Mouse (Mus musculus) midbrain, embryonic 12.5 days (tissue): ENCODE measurements at regions not wholly inside any gene's neighbourhood (a gene's known extent, or its start where the extent isn't known, plus 50 kb on each side); places are given as distances from the start of the nearest gene placed in this dataset.
A peak's percentile ranks its signal among the peaks of the same experiment; 100 is the strongest.

Experiments
- ATAC-seq: fragments of 200-750 bp; cut with Nextera tagmentation; 2 replicates; pipeline ENCODE4 v1.8.0; 2017; ENCODE audit warnings: low read depth, moderate TSS enrichment, moderate library complexity; ENCODE audit not compliant: low FRiP score
- H3K27ac ChIP-seq: fragments of 300-500 bp; sonication (generic); replicated peaks from 2 replicates; pipeline ENCODE4 v1.5.1; 2016; ENCODE audit warnings: mild to moderate bottlenecking
- H3K27me3 ChIP-seq: fragments of 300-500 bp; sonication (generic); 2 replicates; pipeline ENCODE4 v1.6.1; 2016; ENCODE audit warnings: mild to moderate bottlenecking
- H3K36me3 ChIP-seq: fragments of 300-500 bp; sonication (generic); 2 replicates; pipeline ENCODE4 v1.6.1; 2016
- H3K4me1 ChIP-seq: fragments of 300-500 bp; sonication (generic); 2 replicates; pipeline ENCODE4 v1.6.1; 2016
- H3K4me2 ChIP-seq: fragments of 300-500 bp; sonication (generic); replicated peaks from 2 replicates; pipeline ENCODE4 v1.6.1; 2016; ENCODE audit warnings: mild to moderate bottlenecking, moderate library complexity
- H3K4me3 ChIP-seq: fragments of 300-500 bp; sonication (generic); 2 replicates; pipeline ENCODE4 v1.5.1; 2016; ENCODE audit warnings: mild to moderate bottlenecking
- H3K9ac ChIP-seq: fragments of 300-500 bp; sonication (generic); replicated peaks from 2 replicates; pipeline ENCODE4 v1.6.1; 2016; ENCODE audit warnings: mild to moderate bottlenecking, moderate library complexity
- H3K9me3 ChIP-seq: fragments of 300-500 bp; sonication (generic); 2 replicates; pipeline ENCODE4 v1.6.1; 2016; ENCODE audit warnings: mild to moderate bottlenecking
- WGBS: fragments of 180-500 bp; shearing (Covaris S2); methylation state at CpG from one replicate; pipeline ENCODE4 v1.1.7; 2016; 5-methylcytosine and 5-hydroxymethylcytosine counted together

- WGBS: 65% methylated on average over 7 of the region's 7 CpGs
- no peak overlapping the region for H3K27ac ChIP-seq
- H3K9me3 ChIP-seq: no peaks in the 10 kb centered on the region
- H3K27me3 ChIP-seq: no peaks in the 10 kb centered on the region
- H3K4me1 ChIP-seq: peaks cover 24% of the 10 kb centered on the region
- H3K4me3 ChIP-seq: no peak overlapping the region
- ATAC-seq: no peak
- no peaks in the 10 kb centered on the region for H3K36me3 ChIP-seq
- H3K9ac ChIP-seq: no peak overlapping the region
- no peak overlapping the region for H3K4me2 ChIP-seq
These were observed 145.6 kb downstream of the Samd5 start for GRCm38 (mm10) chr10:9529408-9529807.

GRCm38 (mm10) chr10:9528066-9528465, 146.9 kb downstream of the Samd5 start:
- Histone ChIP-seq H3K36me3 (no peaks in the 10 kb centered on the region), H3K4me3 (no peak overlapping the region), H3K27ac (peak overlapping the region; percentile 27; the same call in 1 of the 2 replicates), H3K4me1 (peaks cover 15% of the 10 kb centered on the region), H3K9me3 (no peaks in the 10 kb centered on the region), H3K4me2 (no peak overlapping the region), H3K27me3 (no peaks in the 10 kb centered on the region), H3K9ac (no peak overlapping the region)
- ATAC-seq: no peak
- WGBS: 75% methylated on average over 4 of the region's 4 CpGs

GRCm38 (mm10) chr10:9509764-9510390, 165.1 kb downstream of the Samd5 start:
- peak; percentile 76; the same call in 1 of the 2 replicates for ATAC-seq
- Histone ChIP-seq H3K4me2 (peak overlapping the region; percentile 33), H3K9me3 (no peaks in the 10 kb centered on the region), H3K27me3 (no peaks in the 10 kb centered on the region; the same call in 1 of the 2 replicates), H3K4me3 (no peak overlapping the region), H3K4me1 (peaks cover 20% of the 10 kb centered on the region; the same call in 1 of the 2 replicates), H3K27ac (peak overlapping the region; percentile 63), H3K36me3 (no peaks in the 10 kb centered on the region), H3K9ac (no peak overlapping the region)
- WGBS: 38% methylated on average over 12 of the region's 12 CpGs

- H3K4me2 ChIP-seq: peak overlapping the region; percentile 33
- H3K4me3 ChIP-seq: no peak overlapping the region
- H3K36me3 ChIP-seq: no peaks in the 10 kb centered on the region
- H3K9me3 ChIP-seq: no peaks in the 10 kb centered on the region
- 50% methylated on average over 17 of the region's 17 CpGs for WGBS
- peaks cover 23% of the 10 kb centered on the region for H3K4me1 ChIP-seq
- peak; percentile 68; the same call in 1 of the 2 replicates for ATAC-seq
- peak overlapping the region; percentile 63 for H3K27ac ChIP-seq
- no peak overlapping the region for H3K9ac ChIP-seq
- H3K27me3 ChIP-seq: no peaks in the 10 kb centered on the region; the same call in 1 of the 2 replicates
These were observed 165.8 kb downstream of the Samd5 start for GRCm38 (mm10) chr10:9509092-9509671.

GRCm38 (mm10) chr10:9503569-9504493, 171.2 kb downstream of the Samd5 start:
- Histone ChIP-seq H3K9ac (no peak overlapping the region), H3K27me3 (no peaks in the 10 kb centered on the region; the same call in 1 of the 2 replicates), H3K27ac (no peak overlapping the region), H3K4me2 (no peak overlapping the region), H3K36me3 (no peaks in the 10 kb centered on the region), H3K4me1 (peaks cover 10% of the 10 kb centered on the region), H3K9me3 (no peaks in the 10 kb centered on the region), H3K4me3 (no peak overlapping the region)
- no peak for ATAC-seq
- 72% methylated on average over 11 of the region's 11 CpGs for WGBS

GRCm38 (mm10) chr10:9498550-9498949, 176.5 kb downstream of the Samd5 start:
- H3K27ac ChIP-seq: no peak overlapping the region
- 0 out of 2 replicates have a peak, but pooled peaks have one; percentile 16 for ATAC-seq

GRCm38 (mm10) chr10:9497021-9497420, 178.0 kb downstream of the Samd5 start:
- Histone ChIP-seq H3K4me2 (no peak overlapping the region), H3K27ac (no peak overlapping the region), H3K4me1 (peaks cover 22% of the 10 kb centered on the region), H3K27me3 (no peaks in the 10 kb centered on the region), H3K9ac (no peak overlapping the region), H3K36me3 (no peaks in the 10 kb centered on the region), H3K4me3 (no peak overlapping the region), H3K9me3 (no peaks in the 10 kb centered on the region)
- ATAC-seq: no peak
- WGBS: 86% methylated on average over 1 of the region's 1 CpGs

More at GRCm38 (mm10) chr10:9498550-9498949, 176.5 kb downstream of the Samd5 start:
- no peaks in the 10 kb centered on the region for H3K9me3 ChIP-seq
- no peak overlapping the region for H3K4me3 ChIP-seq
- 51% methylated on average over 3 of the region's 3 CpGs for WGBS
- no peaks in the 10 kb centered on the region for H3K36me3 ChIP-seq
- H3K9ac ChIP-seq: no peak overlapping the region
- no peak overlapping the region for H3K4me2 ChIP-seq
- peaks cover 23% of the 10 kb centered on the region for H3K4me1 ChIP-seq
- H3K27me3 ChIP-seq: no peaks in the 10 kb centered on the region

- ATAC-seq: peak; percentile 70
- Histone ChIP-seq H3K4me1 (peaks cover 22% of the 10 kb centered on the region), H3K4me2 (peak overlapping the region; percentile 10; the same call in 1 of the 2 replicates), H3K36me3 (no peaks in the 10 kb centered on the region), H3K4me3 (no peak overlapping the region), H3K27ac (peak overlapping the region; percentile 49), H3K9ac (no peak overlapping the region), H3K27me3 (no peaks in the 10 kb centered on the region), H3K9me3 (no peaks in the 10 kb centered on the region)
- 13% methylated on average over 6 of the region's 6 CpGs for WGBS
These were observed 179.8 kb downstream of the Samd5 start for GRCm38 (mm10) chr10:9495143-9495651.

- Histone ChIP-seq H3K27me3 (no peaks in the 10 kb centered on the region), H3K36me3 (no peaks in the 10 kb centered on the region), H3K4me2 (no peak overlapping the region), H3K9ac (no peak overlapping the region), H3K9me3 (no peaks in the 10 kb centered on the region), H3K4me3 (no peak overlapping the region), H3K27ac (no peak overlapping the region), H3K4me1 (peaks cover 13% of the 10 kb centered on the region)
- no peak for ATAC-seq
- WGBS: 77% methylated on average over 2 of the region's 2 CpGs
These were observed 184.6 kb downstream of the Samd5 start for GRCm38 (mm10) chr10:9490416-9490815.

- WGBS: 87% methylated on average over 6 of the region's 6 CpGs
- no peak overlapping the region for H3K4me3 ChIP-seq
- no peak overlapping the region for H3K27ac ChIP-seq
- no peaks in the 10 kb centered on the region for H3K27me3 ChIP-seq
- H3K9ac ChIP-seq: no peak overlapping the region
- H3K9me3 ChIP-seq: no peaks in the 10 kb centered on the region
- H3K4me1 ChIP-seq: no peaks in the 10 kb centered on the region
- ATAC-seq: no peak
- no peak overlapping the region for H3K4me2 ChIP-seq
- no peaks in the 10 kb centered on the region for H3K36me3 ChIP-seq
These were observed 212.6 kb downstream of the Samd5 start for GRCm38 (mm10) chr10:9462361-9462760.

GRCm38 (mm10) chr10:9459145-9459544, 215.9 kb downstream of the Samd5 start:
- 83% methylated on average over 6 of the region's 6 CpGs for WGBS
- Histone ChIP-seq H3K9me3 (no peaks in the 10 kb centered on the region), H3K4me1 (no peaks in the 10 kb centered on the region), H3K36me3 (no peaks in the 10 kb centered on the region), H3K4me3 (no peak overlapping the region), H3K27ac (no peak overlapping the region), H3K9ac (no peak overlapping the region), H3K4me2 (no peak overlapping the region), H3K27me3 (no peaks in the 10 kb centered on the region)
- ATAC-seq: no peak
